Mouse (Mus musculus): Measurements from ENCODE around the gene Dgkg. TPM values are rescaled to one million over a fixed set of nuclear protein-coding genes. Genes with fewer than 3 reads are reported as not detected.

Dgkg gene
- total and polyA plus RNA-seq, 2 experiments from 2014 or later, result 0.08 to 0.44 TPM

DNA sequence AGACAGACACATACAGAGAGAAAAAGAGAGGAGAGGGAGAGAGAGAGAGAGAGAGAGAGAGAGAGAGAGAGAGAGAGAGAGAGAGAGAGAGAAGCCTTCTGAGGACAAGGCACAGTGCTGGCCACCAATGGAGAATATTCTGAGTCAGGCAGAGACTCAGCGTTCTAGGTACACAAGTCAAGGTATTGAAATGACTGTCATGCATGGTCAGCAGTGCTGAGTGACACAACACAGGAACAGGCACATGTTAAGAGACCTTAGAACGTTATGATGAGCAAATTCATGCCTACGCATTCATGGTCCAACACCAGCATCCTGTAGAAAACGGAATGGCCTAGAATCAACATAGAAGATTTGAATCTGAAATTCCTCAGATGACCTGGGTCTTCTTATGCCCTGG lies 50.0 kb downstream of the Dgkg start:
- H3K4me1 ChIP-seq (ENCODE audit: control insufficient read depth, insufficient read depth), result no peaks in the 10 kb centered on the region
- no peak for DNase-seq (ENCODE audit: low spot score)
- H3K4me2 ChIP-seq (ENCODE audit: low read depth, low read length), result no peak overlapping the region
- H3K27me3 ChIP-seq (ENCODE audit: control insufficient read depth, insufficient read depth, low read length), result no peaks in the 10 kb centered on the region
- no peak overlapping the region for H3K27ac ChIP-seq (ENCODE audit: low read depth)
- WGBS, result 83% methylated on average over 4 of the region's 4 CpGs
- H3K4me3 ChIP-seq (ENCODE audit: low read depth, low read length), result no peak overlapping the region
- TF ChIP-seq CTCF (IDR thresholded peaks at IDR 0.05; ENCODE audit: low read depth) (no peak), EP300 (IDR thresholded peaks at IDR 0.05; ENCODE audit: low read depth) (no peak)
- no peak overlapping the region for H3K9ac ChIP-seq (replicated peaks; ENCODE audit: low read depth, low read length)
- no peak for ATAC-seq (ENCODE audit: insufficient read depth, low read depth)
- H3K9me3 ChIP-seq (replicated peaks; ENCODE audit: control insufficient read depth, low read length), result no peaks in the 10 kb centered on the region
- H3K36me3 ChIP-seq (replicated peaks; ENCODE audit: control insufficient read depth, insufficient read depth, low read length), result no peaks in the 10 kb centered on the region

- Histone ChIP-seq H3K27me3 (ENCODE audit: control insufficient read depth, insufficient read depth, low read length) (no peaks in the 10 kb centered on the region), H3K9me3 (replicated peaks; ENCODE audit: control insufficient read depth, low read length) (no peaks in the 10 kb centered on the region), H3K9ac (replicated peaks; ENCODE audit: low read depth, low read length) (no peak overlapping the region), H3K4me3 (ENCODE audit: low read depth, low read length) (no peak overlapping the region), H3K36me3 (replicated peaks; ENCODE audit: control insufficient read depth, insufficient read depth, low read length) (no peaks in the 10 kb centered on the region), H3K27ac (ENCODE audit: low read depth) (no peak overlapping the region), H3K4me1 (ENCODE audit: control insufficient read depth, insufficient read depth) (no peaks in the 10 kb centered on the region), H3K4me2 (ENCODE audit: low read depth, low read length) (no peak overlapping the region)
- DNase-seq (ENCODE audit: low spot score) (no peak), ATAC-seq (ENCODE audit: insufficient read depth, low read depth) (no peak)
- WGBS, result 61% methylated on average over 9 of the region's 9 CpGs
- no peak for TF ChIP-seq CTCF (IDR thresholded peaks at IDR 0.05; ENCODE audit: low read depth)
- no peak for TF ChIP-seq EP300 (IDR thresholded peaks at IDR 0.05; ENCODE audit: low read depth)
These were observed 54.6 kb downstream of the Dgkg start for GRCm38 (mm10) chr16:22602399-22602798.

GRCm38 (mm10) chr16:22601756-22602155 lies 55.3 kb downstream of the Dgkg start:
- Histone ChIP-seq H3K4me1 (ENCODE audit: control insufficient read depth, insufficient read depth) (no peaks in the 10 kb centered on the region), H3K27ac (ENCODE audit: low read depth) (no peak overlapping the region), H3K4me3 (ENCODE audit: low read depth, low read length) (no peak overlapping the region), H3K36me3 (replicated peaks; ENCODE audit: control insufficient read depth, insufficient read depth, low read length) (no peaks in the 10 kb centered on the region), H3K27me3 (ENCODE audit: control insufficient read depth, insufficient read depth, low read length) (no peaks in the 10 kb centered on the region), H3K9ac (replicated peaks; ENCODE audit: low read depth, low read length) (no peak overlapping the region), H3K9me3 (replicated peaks; ENCODE audit: control insufficient read depth, low read length) (no peaks in the 10 kb centered on the region), H3K4me2 (ENCODE audit: low read depth, low read length) (no peak overlapping the region)
- 77% methylated on average over 3 of the region's 3 CpGs for WGBS
- TF ChIP-seq EP300 (IDR thresholded peaks at IDR 0.05; ENCODE audit: low read depth) (no peak), CTCF (IDR thresholded peaks at IDR 0.05; ENCODE audit: low read depth) (no peak)
- DNase-seq (ENCODE audit: low spot score), result no peak
- no peak for ATAC-seq (ENCODE audit: insufficient read depth, low read depth)

DNA sequence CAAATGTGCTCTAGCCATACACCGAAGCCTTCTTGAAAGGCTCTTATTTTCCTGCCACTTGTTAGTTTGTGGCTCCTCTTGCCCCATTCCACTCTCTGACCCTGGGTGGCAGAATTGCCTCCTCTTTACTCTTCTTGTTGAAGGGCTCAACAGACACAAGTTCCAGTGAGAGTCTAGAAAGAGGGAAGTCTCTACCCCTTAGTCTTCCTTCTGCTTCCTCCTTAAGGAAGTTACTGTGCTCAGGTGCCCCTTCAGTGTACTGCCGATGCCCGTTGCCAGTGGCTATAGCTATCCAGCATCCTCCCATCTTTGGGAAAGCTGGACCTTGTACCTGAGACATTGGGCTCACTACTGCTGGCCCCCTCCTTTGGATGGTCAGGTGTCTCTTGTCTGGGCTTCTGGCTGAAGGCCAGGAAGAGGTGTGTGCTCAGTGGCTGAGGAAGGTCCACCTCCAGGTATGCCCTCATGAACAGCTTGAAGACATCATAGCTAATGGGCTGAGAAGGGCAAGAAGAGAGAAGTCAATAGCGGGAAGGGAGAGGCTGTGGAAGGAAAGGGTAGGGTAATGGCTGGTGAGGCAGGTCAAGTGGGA lies 56.8 kb downstream of the Dgkg start:
- no peak overlapping the region for H3K4me3 ChIP-seq (ENCODE audit: low read depth, low read length)
- no peak for ATAC-seq (ENCODE audit: insufficient read depth, low read depth)
- no peak overlapping the region for H3K4me2 ChIP-seq (ENCODE audit: low read depth, low read length)
- 68% methylated on average over 4 of the region's 4 CpGs for WGBS
- no peaks in the 10 kb centered on the region for H3K27me3 ChIP-seq (ENCODE audit: control insufficient read depth, insufficient read depth, low read length)
- DNase-seq (ENCODE audit: low spot score), result no peak
- H3K27ac ChIP-seq (ENCODE audit: low read depth), result no peak overlapping the region
- H3K4me1 ChIP-seq (ENCODE audit: control insufficient read depth, insufficient read depth), result no peaks in the 10 kb centered on the region
- H3K36me3 ChIP-seq (replicated peaks; ENCODE audit: control insufficient read depth, insufficient read depth, low read length), result no peaks in the 10 kb centered on the region
- no peak overlapping the region for H3K9ac ChIP-seq (replicated peaks; ENCODE audit: low read depth, low read length)
- TF ChIP-seq CTCF (IDR thresholded peaks at IDR 0.05; ENCODE audit: low read depth), result no peak
- no peak for TF ChIP-seq EP300 (IDR thresholded peaks at IDR 0.05; ENCODE audit: low read depth)
- H3K9me3 ChIP-seq (replicated peaks; ENCODE audit: control insufficient read depth, low read length), result no peaks in the 10 kb centered on the region

DNA sequence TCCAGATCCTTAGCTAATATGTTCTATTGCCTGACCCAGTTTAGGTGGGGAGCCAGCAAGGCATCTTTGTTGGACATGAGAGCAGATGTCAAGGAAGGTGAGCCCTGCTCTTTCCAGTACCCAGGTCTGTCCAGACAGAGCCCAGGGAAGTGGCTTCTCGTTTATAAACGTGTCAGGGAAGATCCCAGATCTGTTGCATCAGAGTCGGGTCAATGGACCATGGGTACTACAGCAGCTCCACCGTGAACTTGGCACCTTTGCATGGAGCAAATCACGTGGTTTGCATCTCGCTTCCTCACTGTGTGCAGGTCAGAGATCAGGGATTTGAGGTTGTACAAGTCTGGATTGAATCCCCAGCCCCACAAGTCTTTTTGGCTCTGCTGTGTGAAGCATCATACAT lies 58.3 kb downstream of the Dgkg start:
- no peaks in the 10 kb centered on the region for H3K27me3 ChIP-seq (ENCODE audit: control insufficient read depth, insufficient read depth, low read length)
- no peak overlapping the region for H3K4me2 ChIP-seq (ENCODE audit: low read depth, low read length)
- WGBS, result 75% methylated on average over 6 of the region's 6 CpGs
- no peak for DNase-seq (ENCODE audit: low spot score)
- no peak overlapping the region for H3K9ac ChIP-seq (replicated peaks; ENCODE audit: low read depth, low read length)
- no peaks in the 10 kb centered on the region for H3K36me3 ChIP-seq (replicated peaks; ENCODE audit: control insufficient read depth, insufficient read depth, low read length)
- H3K4me1 ChIP-seq (ENCODE audit: control insufficient read depth, insufficient read depth), result no peaks in the 10 kb centered on the region
- ATAC-seq (ENCODE audit: insufficient read depth, low read depth), result no peak
- H3K27ac ChIP-seq (ENCODE audit: low read depth), result no peak overlapping the region
- TF ChIP-seq CTCF (IDR thresholded peaks at IDR 0.05; ENCODE audit: low read depth), result no peak
- no peak for TF ChIP-seq EP300 (IDR thresholded peaks at IDR 0.05; ENCODE audit: low read depth)
- no peak overlapping the region for H3K4me3 ChIP-seq (ENCODE audit: low read depth, low read length)
- no peaks in the 10 kb centered on the region for H3K9me3 ChIP-seq (replicated peaks; ENCODE audit: control insufficient read depth, low read length)

- 69% methylated on average over 1 of the region's 1 CpGs for WGBS
- Histone ChIP-seq H3K9ac (replicated peaks; ENCODE audit: low read depth, low read length) (no peak overlapping the region), H3K9me3 (replicated peaks; ENCODE audit: control insufficient read depth, low read length) (no peaks in the 10 kb centered on the region), H3K36me3 (replicated peaks; ENCODE audit: control insufficient read depth, insufficient read depth, low read length) (no peaks in the 10 kb centered on the region), H3K27me3 (ENCODE audit: control insufficient read depth, insufficient read depth, low read length) (no peaks in the 10 kb centered on the region), H3K4me3 (ENCODE audit: low read depth, low read length) (no peak overlapping the region), H3K27ac (ENCODE audit: low read depth) (no peak overlapping the region), H3K4me1 (ENCODE audit: control insufficient read depth, insufficient read depth) (no peaks in the 10 kb centered on the region), H3K4me2 (ENCODE audit: low read depth, low read length) (no peak overlapping the region)
- no peak for DNase-seq (ENCODE audit: low spot score)
- TF ChIP-seq EP300 (IDR thresholded peaks at IDR 0.05; ENCODE audit: low read depth) (no peak), CTCF (IDR thresholded peaks at IDR 0.05; ENCODE audit: low read depth) (no peak)
- no peak for ATAC-seq (ENCODE audit: insufficient read depth, low read depth)
These were observed 60.6 kb downstream of the Dgkg start for GRCm38 (mm10) chr16:22596394-22596793.

Measured in heart, postnatal 0 days (tissue).